Mouse (Mus musculus) neural tube, embryonic 14.5 days (tissue): ENCODE results near the gene Cox18. TPM values are rescaled to one million over a fixed set of nuclear protein-coding genes. Genes with fewer than 3 reads are reported as not detected.
A peak's percentile ranks its signal among the peaks of the same experiment; 100 is the strongest.

Experiments
- ATAC-seq: fragments of 200-750 bp; cut with Nextera tagmentation; 2 replicates; pipeline ENCODE4 v1.8.0; 2017; ENCODE audit warnings: low read depth, mild to moderate bottlenecking, moderate TSS enrichment, moderate library complexity
- H3K27ac ChIP-seq: fragments of 300-500 bp; sonication (generic); 2 replicates; pipeline ENCODE4 v1.5.1; 2014; ENCODE audit warnings: low read depth, mild to moderate bottlenecking, control low read depth, low read length, moderate library complexity, mixed read lengths
- H3K27me3 ChIP-seq: fragments of 300-500 bp; sonication (generic); 2 replicates; pipeline ENCODE4 v1.6.1; 2014; ENCODE audit warnings: low read length; ENCODE audit not compliant: control insufficient read depth, insufficient read depth
- H3K36me3 ChIP-seq: fragments of 300-500 bp; sonication (generic); 2 replicates; pipeline ENCODE4 v1.6.1; 2014; ENCODE audit warnings: low read length, mixed read lengths; ENCODE audit not compliant: control insufficient read depth, insufficient read depth
- H3K4me1 ChIP-seq: fragments of 300-500 bp; sonication (generic); 2 replicates; pipeline ENCODE4 v1.6.1; 2014; ENCODE audit warnings: low read length; ENCODE audit not compliant: control insufficient read depth, insufficient read depth
- H3K4me2 ChIP-seq: fragments of 300-500 bp; sonication (generic); 2 replicates; pipeline ENCODE4 v1.6.1; 2014; ENCODE audit warnings: mild to moderate bottlenecking, low read depth, low read length, control low read depth
- H3K4me3 ChIP-seq: fragments of 300-500 bp; sonication (generic); 2 replicates; pipeline ENCODE4 v1.5.1; 2014; ENCODE audit warnings: low read depth, low read length, control low read depth, mixed read lengths
- H3K9ac ChIP-seq: fragments of 300-500 bp; sonication (generic); replicated peaks from 2 replicates; pipeline ENCODE4 v1.6.1; 2014; ENCODE audit warnings: low read depth, mild to moderate bottlenecking, control low read depth, low read length, mixed read lengths
- H3K9me3 ChIP-seq: fragments of 300-500 bp; sonication (generic); 2 replicates; pipeline ENCODE4 v1.6.1; 2016; ENCODE audit warnings: low read length; ENCODE audit not compliant: control insufficient read depth
- WGBS: fragments of 180-500 bp; shearing (Covaris S2); extraction: QIAGEN DNeasy Blood & Tissue Kit; methylation state at CpG from one replicate; pipeline ENCODE4 v1.1.7; 2014; 5-methylcytosine and 5-hydroxymethylcytosine counted together
- polyA plus RNA-seq: library from polyadenylated mRNA; unstranded; fragments of >200 nt; fragmentation: Nextera tagmentation; extraction: Ambion mirVana; gene quantifications from 2 replicates; pipeline ENCODE4 v1.2.1, GENCODE M21; 2014

Cox18 gene
- polyA plus RNA-seq, 1 experiment from 2014 or later: 47.9 TPM

DNA sequence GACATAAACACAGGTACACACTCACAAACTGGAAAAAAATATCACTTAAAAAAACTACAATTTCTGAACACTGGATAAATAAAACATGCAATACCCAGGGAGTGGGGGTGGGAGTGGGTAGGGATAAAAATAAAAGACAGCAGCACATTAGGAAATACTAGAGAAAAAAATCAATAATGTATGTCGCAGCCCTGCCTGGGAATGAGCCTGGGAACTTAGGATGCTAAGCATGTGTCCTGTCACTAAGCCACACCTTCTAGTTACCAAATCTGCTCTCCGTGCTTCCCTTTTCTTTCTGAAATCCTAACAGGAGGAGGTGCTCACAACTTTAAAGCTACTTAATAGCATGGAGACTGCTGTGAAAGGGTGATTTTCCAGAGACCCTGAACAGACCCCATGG is 6.0 kb upstream of the Cox18 start:
- WGBS: 90% methylated on average over 2 of the region's 2 CpGs
- Histone ChIP-seq H3K4me2 (no peak overlapping the region), H3K9ac (no peak overlapping the region), H3K4me3 (no peak overlapping the region), H3K27ac (no peak overlapping the region), H3K27me3 (no peaks in the 10 kb centered on the region), H3K36me3 (peaks cover 45% of the 10 kb centered on the region), H3K9me3 (no peaks in the 10 kb centered on the region), H3K4me1 (no peaks in the 10 kb centered on the region)
- no peak for ATAC-seq

- H3K9ac ChIP-seq: no peak overlapping the region
- no peak overlapping the region for H3K4me3 ChIP-seq
- WGBS: 97% methylated on average over 3 of the region's 3 CpGs
- H3K4me2 ChIP-seq: no peak overlapping the region
- H3K9me3 ChIP-seq: no peaks in the 10 kb centered on the region
- H3K36me3 ChIP-seq: peaks cover 36% of the 10 kb centered on the region
- no peak overlapping the region for H3K27ac ChIP-seq
- H3K27me3 ChIP-seq: no peaks in the 10 kb centered on the region
- peaks cover 7% of the 10 kb centered on the region for H3K4me1 ChIP-seq
- no peak for ATAC-seq
Measured at GRCm38 (mm10) chr5:90226696-90227095, 2.9 kb upstream of the Cox18 start.

GRCm38 (mm10) chr5:90224730-90225129 is 929 bp upstream of the Cox18 start:
- ATAC-seq: no peak
- Histone ChIP-seq H3K27ac (no peak overlapping the region), H3K4me1 (peaks cover 7% of the 10 kb centered on the region), H3K4me3 (no peak overlapping the region), H3K4me2 (no peak overlapping the region), H3K36me3 (peaks cover 23% of the 10 kb centered on the region), H3K9me3 (no peaks in the 10 kb centered on the region), H3K27me3 (no peaks in the 10 kb centered on the region), H3K9ac (no peak overlapping the region)
- 83% methylated on average over 5 of the region's 5 CpGs for WGBS

GRCm38 (mm10) chr5:90222937-90223336 is 864 bp downstream of the Cox18 start:
- Histone ChIP-seq H3K9ac (peak overlapping the region; percentile 82), H3K4me2 (peak overlapping the region; percentile 74), H3K27me3 (no peaks in the 10 kb centered on the region), H3K27ac (no peak overlapping the region; the same call in 1 of the 2 replicates), H3K9me3 (no peaks in the 10 kb centered on the region), H3K4me1 (peaks cover 7% of the 10 kb centered on the region), H3K4me3 (peak overlapping the region; percentile 82), H3K36me3 (peaks cover 13% of the 10 kb centered on the region)
- 46% methylated on average over 3 of the region's 3 CpGs for WGBS
- ATAC-seq: no peak

- no peak overlapping the region for H3K27ac ChIP-seq
- no peak overlapping the region for H3K9ac ChIP-seq
- H3K27me3 ChIP-seq: no peaks in the 10 kb centered on the region
- no peaks in the 10 kb centered on the region for H3K9me3 ChIP-seq
- no peak for ATAC-seq
- 96% methylated on average over 3 of the region's 3 CpGs for WGBS
- H3K4me3 ChIP-seq: no peak overlapping the region
- no peak overlapping the region for H3K4me2 ChIP-seq
- peaks cover 2% of the 10 kb centered on the region for H3K4me1 ChIP-seq
- peaks cover 33% of the 10 kb centered on the region for H3K36me3 ChIP-seq
Measured at GRCm38 (mm10) chr5:90217791-90218190, 6.0 kb downstream of the Cox18 start.

DNA sequence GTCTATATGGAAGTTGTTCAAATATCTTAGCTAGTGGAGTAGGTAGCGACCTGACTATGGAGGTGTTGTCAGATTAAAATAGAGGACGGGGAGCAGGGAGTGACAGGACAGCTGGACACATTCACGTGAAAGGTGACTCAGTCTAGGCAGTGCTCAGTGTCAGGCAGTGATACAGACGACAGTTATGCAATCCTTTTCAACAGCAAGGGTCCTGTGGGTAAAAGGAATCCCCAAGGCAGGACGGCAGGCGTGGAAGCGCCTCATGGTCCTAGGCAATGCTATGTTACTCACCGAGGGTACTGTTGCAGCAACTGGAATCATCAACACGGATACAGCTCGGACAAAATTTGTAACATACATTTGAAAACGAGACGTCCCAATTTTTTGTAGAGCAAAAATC is 6.6 kb downstream of the Cox18 start:
- 93% methylated on average over 12 of the region's 12 CpGs for WGBS
- no peak overlapping the region for H3K4me2 ChIP-seq
- H3K4me3 ChIP-seq: no peak overlapping the region
- no peak overlapping the region for H3K9ac ChIP-seq
- H3K27ac ChIP-seq: no peak overlapping the region
- no peaks in the 10 kb centered on the region for H3K9me3 ChIP-seq
- H3K27me3 ChIP-seq: no peaks in the 10 kb centered on the region
- no peaks in the 10 kb centered on the region for H3K4me1 ChIP-seq
- ATAC-seq: no peak
- H3K36me3 ChIP-seq: peaks cover 33% of the 10 kb centered on the region

GRCm38 (mm10) chr5:90213356-90213755 is 10.4 kb downstream of the Cox18 start:
- H3K4me2 ChIP-seq: no peak overlapping the region
- no peaks in the 10 kb centered on the region for H3K4me1 ChIP-seq
- ATAC-seq: no peak

DNA sequence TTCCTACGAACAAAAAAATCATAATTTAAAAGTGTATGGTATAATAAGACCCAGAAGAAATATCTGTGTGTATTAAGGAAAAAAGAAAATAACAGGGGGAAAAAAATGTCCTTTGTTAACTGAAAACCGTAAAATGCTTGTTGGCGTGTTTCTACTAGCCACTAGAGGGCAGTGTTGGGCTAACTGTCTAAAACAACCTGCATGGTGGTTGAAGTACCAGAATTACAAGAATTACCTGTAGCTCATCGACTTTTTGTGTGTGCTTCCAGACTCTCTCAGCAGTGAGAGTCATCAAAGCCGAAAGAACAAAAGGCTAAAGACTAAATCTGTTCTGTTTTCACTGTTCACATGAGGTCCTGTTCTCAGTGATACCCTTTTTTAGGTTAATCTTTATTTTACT is 20.6 kb downstream of the Cox18 start:
- Histone ChIP-seq H3K9ac (no peak overlapping the region), H3K4me3 (no peak overlapping the region), H3K27ac (no peak overlapping the region), H3K4me1 (no peaks in the 10 kb centered on the region), H3K4me2 (no peak overlapping the region), H3K9me3 (no peaks in the 10 kb centered on the region), H3K36me3 (no peaks in the 10 kb centered on the region), H3K27me3 (no peaks in the 10 kb centered on the region)
- 23% methylated on average over 5 of the region's 5 CpGs for WGBS
- ATAC-seq: peak; percentile 49; the same call in 1 of the 2 replicates

More at GRCm38 (mm10) chr5:90213356-90213755, 10.4 kb downstream of the Cox18 start:
- no peak overlapping the region for H3K27ac ChIP-seq
- H3K9me3 ChIP-seq: no peaks in the 10 kb centered on the region
- H3K27me3 ChIP-seq: no peaks in the 10 kb centered on the region
- H3K36me3 ChIP-seq: peaks cover 28% of the 10 kb centered on the region
- H3K9ac ChIP-seq: no peak overlapping the region
- no peak overlapping the region for H3K4me3 ChIP-seq
- WGBS: 97% methylated on average over 12 of the region's 12 CpGs

DNA sequence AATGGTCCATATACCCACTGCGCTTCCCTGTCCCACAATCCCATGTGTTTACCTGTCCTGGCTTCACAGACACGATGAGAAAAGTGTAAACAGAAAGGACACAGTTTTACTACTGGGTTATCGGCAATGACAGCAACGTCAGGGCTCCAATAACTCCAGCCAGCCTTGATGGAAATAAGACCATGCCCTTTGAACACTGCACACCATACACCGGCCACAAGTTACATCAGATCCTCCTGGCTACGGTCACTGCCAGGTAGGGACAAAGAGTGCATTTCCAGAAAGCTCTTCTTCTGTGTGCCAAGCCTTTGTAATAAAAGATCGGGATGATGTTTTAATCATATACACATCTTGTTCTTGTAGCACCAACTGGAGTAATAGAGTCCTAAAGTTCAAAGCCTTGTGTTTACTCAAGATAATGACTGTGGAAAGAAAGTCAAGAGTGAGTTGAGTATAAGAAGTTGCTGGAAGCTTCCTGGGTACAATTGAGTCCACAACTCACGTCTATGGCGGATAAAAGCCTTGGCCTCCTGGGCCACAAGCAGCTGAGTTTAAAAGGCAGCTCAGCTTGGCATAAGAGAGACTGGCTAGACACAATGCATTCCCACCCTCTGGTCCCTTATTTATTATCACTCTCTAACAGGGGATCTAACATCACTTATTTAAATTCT is 21.2 kb downstream of the Cox18 start:
- no peak overlapping the region for H3K27ac ChIP-seq
- no peak overlapping the region for H3K9ac ChIP-seq
- H3K27me3 ChIP-seq: no peaks in the 10 kb centered on the region
- 80% methylated on average over 9 of the region's 9 CpGs for WGBS
- no peaks in the 10 kb centered on the region for H3K36me3 ChIP-seq
- no peak overlapping the region for H3K4me3 ChIP-seq
- H3K4me1 ChIP-seq: no peaks in the 10 kb centered on the region
- no peaks in the 10 kb centered on the region for H3K9me3 ChIP-seq
- ATAC-seq: no peak
- no peak overlapping the region for H3K4me2 ChIP-seq
